Mouse (Mus musculus): ENCODE data around the gene Ptgds.

DNA sequence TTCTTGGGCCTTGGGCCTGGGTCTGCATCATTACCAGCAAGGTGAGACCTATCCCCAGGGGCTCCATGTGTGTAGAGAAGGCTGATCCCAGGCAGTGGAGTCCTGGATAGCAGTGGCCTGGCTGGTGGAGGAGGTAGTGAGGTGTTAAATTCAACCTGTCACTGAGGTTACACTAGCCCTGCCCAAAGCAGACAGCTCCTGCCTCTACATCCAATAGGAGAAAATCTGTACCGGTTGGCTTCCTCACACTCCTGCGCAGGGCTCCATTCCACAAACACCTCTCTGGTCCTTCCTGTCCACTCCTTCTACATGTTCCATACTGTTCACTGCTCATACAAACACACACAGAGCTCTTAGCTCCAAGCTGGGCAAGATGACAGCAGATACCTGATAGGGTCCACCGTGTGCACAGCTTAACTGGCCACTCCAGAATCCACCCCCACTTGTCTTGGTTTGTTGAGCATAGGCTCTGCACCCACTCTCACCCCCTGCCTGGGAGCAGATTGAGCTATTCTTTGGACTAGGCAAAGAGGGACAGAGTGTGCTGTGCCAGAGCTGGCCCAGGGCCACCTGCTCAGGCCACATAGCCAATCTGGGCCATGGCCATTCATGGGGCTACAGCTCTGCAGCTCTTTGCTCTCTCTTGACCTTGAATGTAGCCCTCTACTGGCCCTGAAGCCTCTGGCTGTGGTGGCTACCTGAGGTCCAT, 8.3 kb upstream of the Ptgds start:
- no peak for TF ChIP-seq POLR2A (IDR thresholded peaks at IDR 0.05; ENCODE audit: low read depth, low read length)
- no peak for TF ChIP-seq CTCF (conservative IDR thresholded peaks at IDR 0.05; ENCODE audit: insufficient read depth, insufficient read length, low read depth, low read length)

Data from kidney, adult 2 months (tissue).